Mouse (Mus musculus) embryonic facial prominence, embryonic 15.5 days (tissue): ENCODE results near the gene 4931414P19Rik. TPM values are rescaled to one million over a fixed set of nuclear protein-coding genes. Genes with fewer than 3 reads are reported as not detected.
A peak's percentile ranks its signal among the peaks of the same experiment; 100 is the strongest.

Source experiments
- ATAC-seq: fragments of 200-750 bp; cut with Nextera tagmentation; 2 replicates; pipeline ENCODE4 v1.8.0; 2017; ENCODE audit warnings: low read depth, moderate TSS enrichment; ENCODE audit not compliant: insufficient number of reproducible peaks, low FRiP score, low TSS enrichment
- H3K27ac ChIP-seq: fragments of 300-500 bp; sonication (generic); replicated peaks from 2 replicates; pipeline ENCODE4 v1.5.1; 2015; ENCODE audit warnings: mild to moderate bottlenecking, inconsistent platforms
- H3K27me3 ChIP-seq: fragments of 300-500 bp; sonication (generic); 2 replicates; pipeline ENCODE4 v1.6.1; 2015; ENCODE audit warnings: inconsistent platforms
- H3K36me3 ChIP-seq: fragments of 300-500 bp; sonication (generic); 2 replicates; pipeline ENCODE4 v1.6.1; 2015; ENCODE audit warnings: mild to moderate bottlenecking, inconsistent platforms
- H3K4me1 ChIP-seq: fragments of 300-500 bp; sonication (generic); 2 replicates; pipeline ENCODE4 v1.6.1; 2015; ENCODE audit warnings: inconsistent platforms
- H3K4me2 ChIP-seq: fragments of 300-500 bp; sonication (generic); replicated peaks from 2 replicates; pipeline ENCODE4 v1.6.1; 2015; ENCODE audit warnings: mild to moderate bottlenecking, inconsistent platforms
- H3K4me3 ChIP-seq: fragments of 300-500 bp; sonication (generic); replicated peaks from 2 replicates; pipeline ENCODE4 v1.5.1; 2015; ENCODE audit warnings: mild to moderate bottlenecking, inconsistent platforms
- H3K9ac ChIP-seq: fragments of 300-500 bp; sonication (generic); 2 replicates; pipeline ENCODE4 v1.6.1; 2015; ENCODE audit warnings: inconsistent platforms
- H3K9me3 ChIP-seq: fragments of 300-500 bp; sonication (generic); replicated peaks from 2 replicates; pipeline ENCODE4 v1.6.1; 2016; ENCODE audit warnings: inconsistent platforms
- WGBS: fragments of 180-500 bp; shearing (Covaris S2); methylation state at CpG from one replicate; pipeline ENCODE4 v1.1.7; 2015; 5-methylcytosine and 5-hydroxymethylcytosine counted together
- polyA plus RNA-seq: library from polyadenylated mRNA; unstranded; fragments of >200 nt; fragmentation: Nextera tagmentation; extraction: Ambion mirVana; gene quantifications from 2 replicates; pipeline ENCODE4 v1.2.1, GENCODE M21; 2015

Gene 4931414P19Rik
- polyA plus RNA-seq, 1 experiment from 2014 or later = 9.3 TPM

GRCm38 (mm10) chr14:54582536-54582935 lies 23.3 kb downstream of the 4931414P19Rik start:
- Histone ChIP-seq H3K9ac (no peak overlapping the region), H3K4me3 (no peak overlapping the region), H3K4me2 (no peak overlapping the region), H3K27ac (no peak overlapping the region), H3K36me3 (peaks cover 31% of the 10 kb centered on the region; the same call in 1 of the 2 replicates), H3K9me3 (no peaks in the 10 kb centered on the region), H3K27me3 (no peaks in the 10 kb centered on the region), H3K4me1 (peaks cover 9% of the 10 kb centered on the region)
- WGBS = 92% methylated on average over 9 of the region's 9 CpGs
- no peak for ATAC-seq

DNA sequence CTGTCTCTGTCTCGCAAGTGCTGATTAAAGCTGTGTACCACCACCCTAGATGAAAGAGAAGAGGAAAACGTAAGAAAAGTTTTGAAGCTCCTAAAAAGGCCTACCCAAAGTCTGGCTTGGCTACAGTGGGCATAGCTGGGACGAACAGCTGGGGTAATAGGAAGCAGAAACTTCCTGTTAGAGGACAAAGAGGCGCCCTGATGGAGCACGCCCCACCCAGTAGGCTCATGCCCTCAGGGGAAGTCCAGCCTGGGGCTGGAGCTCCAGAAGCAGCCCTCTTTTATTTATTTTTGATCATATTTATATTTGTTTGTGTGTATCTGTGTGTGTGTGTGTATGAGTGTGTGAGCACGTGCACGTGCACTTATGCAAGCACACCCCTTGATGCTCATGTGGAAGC lies 26.2 kb downstream of the 4931414P19Rik start:
- no peak for ATAC-seq
- Histone ChIP-seq H3K4me3 (no peak overlapping the region), H3K9me3 (no peaks in the 10 kb centered on the region), H3K4me2 (no peak overlapping the region), H3K4me1 (peaks cover 20% of the 10 kb centered on the region), H3K27ac (no peak overlapping the region), H3K36me3 (peaks cover 19% of the 10 kb centered on the region; the same call in 1 of the 2 replicates), H3K27me3 (no peaks in the 10 kb centered on the region), H3K9ac (no peak overlapping the region)
- WGBS = 67% methylated on average over 7 of the region's 7 CpGs

DNA sequence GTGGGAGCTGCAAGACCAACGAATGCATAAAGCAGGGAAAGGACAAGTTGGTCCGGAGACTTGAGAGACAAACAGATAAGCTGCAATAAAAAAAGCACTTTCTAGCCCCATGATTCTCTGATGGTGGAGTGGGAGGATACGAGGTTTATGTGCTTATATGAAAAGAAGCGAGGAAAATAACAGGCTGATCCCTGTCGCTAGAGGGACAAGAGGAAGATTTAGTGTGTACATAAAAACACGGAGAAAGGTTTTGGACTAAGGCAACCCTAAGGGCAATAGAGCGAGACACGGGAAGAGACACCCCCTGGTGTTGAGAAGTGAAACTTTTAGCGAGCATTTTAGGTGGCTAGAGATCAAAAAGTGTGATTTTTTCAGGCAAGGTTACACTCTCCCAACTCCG lies 27.7 kb downstream of the 4931414P19Rik start:
- Histone ChIP-seq H3K4me2 (peak overlapping the region; percentile 80), H3K36me3 (peaks cover 8% of the 10 kb centered on the region; the same call in 1 of the 2 replicates), H3K4me1 (peaks cover 36% of the 10 kb centered on the region), H3K9me3 (no peaks in the 10 kb centered on the region), H3K9ac (peak overlapping the region; percentile 91), H3K27ac (peak overlapping the region; percentile 94), H3K27me3 (no peaks in the 10 kb centered on the region), H3K4me3 (peak overlapping the region; percentile 88)
- under 1% methylated on average over 10 of the region's 10 CpGs for WGBS
- ATAC-seq = no peak

DNA sequence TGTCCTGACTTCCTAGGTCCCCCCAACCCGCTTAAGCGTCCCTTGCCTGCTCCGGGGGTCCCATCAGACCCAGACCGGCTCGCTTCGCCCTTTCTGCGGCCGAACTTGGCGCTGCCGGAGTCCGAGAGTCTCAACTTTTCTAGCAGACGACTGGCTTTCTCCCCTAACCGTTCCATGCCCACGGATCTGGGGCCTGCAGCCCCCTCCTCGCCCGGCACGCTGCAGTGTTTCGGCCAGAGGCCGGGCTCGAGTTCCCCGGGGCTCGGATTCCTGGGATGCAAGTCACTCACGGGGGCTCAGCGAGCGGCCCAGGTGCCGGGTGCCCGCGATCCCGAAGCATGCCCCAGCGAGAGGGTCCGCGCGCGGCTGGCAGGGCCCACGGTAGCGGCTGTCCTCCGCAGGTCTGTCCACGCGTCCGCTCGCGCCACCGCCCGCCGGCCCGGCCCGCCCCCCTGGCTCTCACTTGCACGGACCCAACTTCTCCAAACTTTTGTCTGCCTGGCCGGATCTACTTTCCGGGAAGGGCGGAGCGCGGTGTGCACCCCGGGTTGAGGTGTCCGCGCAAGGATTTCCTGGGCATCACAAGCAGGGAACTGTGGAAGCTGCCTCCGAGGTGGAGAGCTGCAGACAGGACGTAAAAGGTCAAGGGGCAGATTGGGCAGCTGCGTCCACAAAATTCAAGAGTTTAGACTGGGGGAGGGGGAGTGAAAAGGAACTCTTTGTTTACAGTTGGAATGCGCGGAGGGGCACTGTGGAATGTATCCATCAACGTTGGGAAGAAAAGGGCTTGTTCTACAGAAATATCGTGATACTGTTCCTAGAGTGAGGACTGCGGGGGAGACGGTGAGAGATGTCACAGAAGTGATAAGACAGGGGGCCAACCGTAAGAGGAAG lies 28.5 kb downstream of the 4931414P19Rik start, which contains the start of gene Ajuba:
Gene Ajuba, minus strand, starts transcription at position 470 of the 894 bp plus-strand sequence.
- Histone ChIP-seq H3K4me2 (peak within 1 kb of the TSS; percentile 80), H3K27me3 (no peaks in the 10 kb centered on the region), H3K9me3 (no peaks in the 10 kb centered on the region), H3K4me3 (peak within 1 kb of the TSS; percentile 88), H3K36me3 (0 out of 2 replicates have a peak, but pooled peaks cover under 1% of the 10 kb centered on the region), H3K9ac (peak within 1 kb of the TSS; percentile 91), H3K27ac (peak within 1 kb of the TSS; percentile 94), H3K4me1 (peaks cover 43% of the 10 kb centered on the region)
- peak; percentile 80 for ATAC-seq
- under 1% methylated on average over 66 of the region's 66 CpGs for WGBS

GRCm38 (mm10) chr14:54576241-54577088 lies 29.3 kb downstream of the 4931414P19Rik start:
- peak overlapping the region; percentile 88 for H3K4me3 ChIP-seq
- peak overlapping the region; percentile 80 for H3K4me2 ChIP-seq
- WGBS = under 1% methylated on average over 84 of the region's 84 CpGs
- peak overlapping the region; percentile 91 for H3K9ac ChIP-seq
- H3K27me3 ChIP-seq = no peaks in the 10 kb centered on the region
- peaks cover 52% of the 10 kb centered on the region for H3K4me1 ChIP-seq
- peaks cover 4% of the 10 kb centered on the region for H3K36me3 ChIP-seq
- ATAC-seq = no peak
- H3K27ac ChIP-seq = peak overlapping the region; percentile 94
- H3K9me3 ChIP-seq = no peaks in the 10 kb centered on the region

- Histone ChIP-seq H3K27me3 (no peaks in the 10 kb centered on the region), H3K9ac (peak overlapping the region; percentile 91), H3K4me1 (peaks cover 52% of the 10 kb centered on the region), H3K27ac (peak overlapping the region; percentile 94), H3K4me3 (peak overlapping the region; percentile 88), H3K9me3 (no peaks in the 10 kb centered on the region), H3K4me2 (peak overlapping the region; percentile 80), H3K36me3 (peaks cover 11% of the 10 kb centered on the region)
- WGBS = 1% methylated on average over 39 of the region's 39 CpGs
- peak; percentile 48 for ATAC-seq
Measured at GRCm38 (mm10) chr14:54575631-54576030, 30.2 kb downstream of the 4931414P19Rik start.

DNA sequence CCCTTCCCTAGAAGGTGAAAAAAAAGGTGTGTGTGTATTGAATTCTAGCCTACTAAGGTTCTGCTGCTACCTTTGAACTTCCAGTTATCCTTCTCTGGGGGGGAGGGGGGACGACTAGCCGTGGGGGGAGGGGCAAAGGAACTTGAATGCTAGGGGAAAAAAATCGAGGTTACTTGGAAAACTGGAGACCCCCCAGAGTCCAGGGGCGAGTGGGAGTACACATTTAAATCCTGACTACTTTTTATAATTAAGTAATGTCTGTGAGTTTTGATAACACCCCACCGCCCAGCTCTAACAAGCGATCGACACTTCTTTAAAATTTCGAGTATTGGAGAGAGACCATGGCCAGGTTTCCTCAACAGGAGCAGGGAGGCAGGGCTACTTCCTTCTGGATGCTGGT lies 30.8 kb downstream of the 4931414P19Rik start:
- peak overlapping the region; percentile 91 for H3K9ac ChIP-seq
- no peaks in the 10 kb centered on the region for H3K27me3 ChIP-seq
- peaks cover 16% of the 10 kb centered on the region for H3K36me3 ChIP-seq
- ATAC-seq = no peak
- H3K27ac ChIP-seq = peak overlapping the region; percentile 94
- H3K4me1 ChIP-seq = peaks cover 52% of the 10 kb centered on the region
- H3K9me3 ChIP-seq = no peaks in the 10 kb centered on the region
- 7% methylated on average over 8 of the region's 8 CpGs for WGBS
- H3K4me2 ChIP-seq = peak overlapping the region; percentile 80
- peak overlapping the region; percentile 88 for H3K4me3 ChIP-seq

GRCm38 (mm10) chr14:54574253-54574652 lies 31.5 kb downstream of the 4931414P19Rik start:
- H3K9me3 ChIP-seq = no peaks in the 10 kb centered on the region
- peaks cover 24% of the 10 kb centered on the region for H3K36me3 ChIP-seq
- no peak overlapping the region for H3K9ac ChIP-seq
- peak overlapping the region; percentile 94 for H3K27ac ChIP-seq
- H3K4me3 ChIP-seq = peak overlapping the region; percentile 88
- peaks cover 58% of the 10 kb centered on the region for H3K4me1 ChIP-seq
- H3K27me3 ChIP-seq = no peaks in the 10 kb centered on the region
- peak overlapping the region; percentile 80 for H3K4me2 ChIP-seq
- WGBS = 5% methylated on average over 4 of the region's 4 CpGs
- ATAC-seq = peak; percentile 34

GRCm38 (mm10) chr14:54572790-54573736 lies 32.7 kb downstream of the 4931414P19Rik start:
- Histone ChIP-seq H3K4me3 (peak overlapping the region; percentile 88), H3K9me3 (no peaks in the 10 kb centered on the region), H3K27ac (peak overlapping the region; percentile 94), H3K36me3 (peaks cover 36% of the 10 kb centered on the region), H3K27me3 (no peaks in the 10 kb centered on the region), H3K9ac (no peak overlapping the region), H3K4me1 (peaks cover 49% of the 10 kb centered on the region), H3K4me2 (peak overlapping the region; percentile 80)
- WGBS = 12% methylated on average over 14 of the region's 14 CpGs
- peak; percentile 17; the same call in 1 of the 2 replicates for ATAC-seq

DNA sequence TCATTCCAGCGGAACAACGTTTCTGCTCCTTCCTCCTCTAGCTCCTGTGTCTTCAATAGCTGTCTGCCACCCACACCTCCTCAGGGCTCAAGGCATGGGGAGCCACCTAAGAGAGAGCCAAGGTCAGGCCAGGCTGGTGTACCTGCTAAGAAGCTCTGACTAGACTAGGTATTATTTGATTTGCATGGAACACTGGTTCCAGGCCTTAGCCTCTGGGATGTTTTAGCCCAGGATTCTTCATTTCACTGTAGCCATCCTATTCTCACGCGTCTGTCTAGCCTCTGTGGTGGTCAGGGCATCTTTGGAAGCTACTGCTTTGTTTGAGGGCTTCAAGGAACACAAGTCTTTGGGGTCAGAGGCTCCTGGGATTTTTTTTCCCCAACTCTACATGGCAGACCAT lies 33.7 kb downstream of the 4931414P19Rik start:
- Histone ChIP-seq H3K27me3 (no peaks in the 10 kb centered on the region), H3K27ac (0 out of 2 replicates have a peak overlapping the region, but pooled peaks have one; percentile 94), H3K4me1 (peaks cover 49% of the 10 kb centered on the region), H3K36me3 (peaks cover 45% of the 10 kb centered on the region), H3K9me3 (no peaks in the 10 kb centered on the region), H3K4me2 (peak overlapping the region; percentile 80), H3K9ac (no peak overlapping the region), H3K4me3 (0 out of 2 replicates have a peak overlapping the region, but pooled peaks have one; percentile 88)
- 53% methylated on average over 4 of the region's 4 CpGs for WGBS
- ATAC-seq = no peak
